Mouse (Mus musculus) large intestine, adult 2 months (tissue): Measurements from ENCODE around the gene Samd4b. TPM values are rescaled to one million over a fixed set of nuclear protein-coding genes. Genes with fewer than 3 reads are reported as not detected.

Experiments used
- DNase-seq: peaks from one replicate; pipeline ENCODE4 v3.0.0-alpha.2; 2012; ENCODE audit warnings: low read depth, low spot score
- WGBS: fragments of 180-500 bp; shearing (Covaris S2); methylation state at CpG from one replicate; pipeline ENCODE4 v1.1.7; 2018; 5-methylcytosine and 5-hydroxymethylcytosine counted together
- polyA plus RNA-seq: library from polyadenylated mRNA; depleted of rRNA; stranded (reverse); fragments of >200 nt; gene quantifications from 2 replicates; pipeline ENCODE4 v1.2.3, GENCODE M21; 2012

Gene Samd4b
- polyA plus RNA-seq, 1 experiment: 45.3 TPM

- no peak for DNase-seq
- WGBS: 45% methylated on average over 14 of the region's 14 CpGs
Measured at GRCm38 (mm10) chr7:28593206-28594111, 4.5 kb downstream of the Samd4b start.

- DNase-seq: no peak
- WGBS: 58% methylated on average over 1 of the region's 1 CpGs
Measured at GRCm38 (mm10) chr7:28591862-28592261, 6.1 kb downstream of the Samd4b start.

GRCm38 (mm10) chr7:28587644-28588043, 10.3 kb downstream of the Samd4b start:
- no peak for DNase-seq

GRCm38 (mm10) chr7:28586663-28587411, 11.1 kb downstream of the Samd4b start:
- no peak for DNase-seq
- 45% methylated on average over 6 of the region's 6 CpGs for WGBS

- DNase-seq: no peak
- 52% methylated on average over 6 of the region's 6 CpGs for WGBS
Measured at GRCm38 (mm10) chr7:28585001-28585400, 12.9 kb downstream of the Samd4b start.

- WGBS: 40% methylated on average over 4 of the region's 4 CpGs
- DNase-seq: no peak
Measured at GRCm38 (mm10) chr7:28584468-28584867, 13.5 kb downstream of the Samd4b start.

- 39% methylated on average over 8 of the region's 8 CpGs for WGBS
- no peak for DNase-seq
Measured at GRCm38 (mm10) chr7:28583570-28584344, 14.2 kb downstream of the Samd4b start.

- 55% methylated on average over 11 of the region's 11 CpGs for WGBS
- no peak for DNase-seq
Measured at GRCm38 (mm10) chr7:28582841-28583240, 15.1 kb downstream of the Samd4b start.

GRCm38 (mm10) chr7:28581721-28582120, 16.2 kb downstream of the Samd4b start:
- DNase-seq: no peak
- WGBS: 38% methylated on average over 4 of the region's 4 CpGs

GRCm38 (mm10) chr7:28579826-28580225, 18.1 kb downstream of the Samd4b start:
- no peak for DNase-seq
- 58% methylated on average over 5 of the region's 5 CpGs for WGBS

- DNase-seq: no peak
- 61% methylated on average over 5 of the region's 5 CpGs for WGBS
Measured at GRCm38 (mm10) chr7:28578543-28579053, 19.3 kb downstream of the Samd4b start.

GRCm38 (mm10) chr7:28577826-28578542, 20.0 kb downstream of the Samd4b start:
- WGBS: 32% methylated on average over 9 of the region's 9 CpGs
- DNase-seq: peak; percentile 84

GRCm38 (mm10) chr7:28576271-28576914, 21.6 kb downstream of the Samd4b start:
- no peak for DNase-seq
- WGBS: 21% methylated on average over 5 of the region's 5 CpGs

- DNase-seq: no peak
- 81% methylated on average over 11 of the region's 11 CpGs for WGBS
Measured at GRCm38 (mm10) chr7:28575597-28575996, 22.3 kb downstream of the Samd4b start.

- no peak for DNase-seq
- 81% methylated on average over 3 of the region's 3 CpGs for WGBS
Measured at GRCm38 (mm10) chr7:28573236-28573635, 24.7 kb downstream of the Samd4b start.

GRCm38 (mm10) chr7:28572689-28573088, 25.3 kb downstream of the Samd4b start:
- no peak for DNase-seq
- 52% methylated on average over 5 of the region's 5 CpGs for WGBS

GRCm38 (mm10) chr7:28570982-28571682, 26.8 kb downstream of the Samd4b start:
- DNase-seq: no peak

More at GRCm38 (mm10) chr7:28570982-28571682, 26.8 kb downstream of the Samd4b start:
- WGBS: 15% methylated on average over 5 of the region's 5 CpGs
